Mouse (Mus musculus) kidney, adult 2 months (tissue): ENCODE results near the gene Susd3. TPM values are rescaled to one million over a fixed set of nuclear protein-coding genes. Genes with fewer than 3 reads are reported as not detected.

ENCODE experiments used
- DNase-seq: peaks from one replicate; pipeline ENCODE4 v3.0.0; 2021
- H3K27ac ChIP-seq: fragments of 200-500 bp; 2 replicates; pipeline ENCODE4 v1.5.1; 2012; ENCODE audit warnings: low read depth, low read length, control low read depth, inconsistent platforms; ENCODE audit not compliant: insufficient read depth
- H3K27me3 ChIP-seq: fragments of 200-500 bp; replicated peaks from 2 replicates; pipeline ENCODE4 v1.6.1; 2012; ENCODE audit warnings: mild to moderate bottlenecking, moderate library complexity, low read length, inconsistent platforms; ENCODE audit not compliant: control insufficient read depth, insufficient read depth
- H3K36me3 ChIP-seq: fragments of 200-500 bp; 2 replicates; pipeline ENCODE4 v1.6.1; 2012; ENCODE audit warnings: mild to moderate bottlenecking, moderate library complexity, low read length, inconsistent platforms; ENCODE audit not compliant: control insufficient read depth, insufficient read depth
- H3K4me1 ChIP-seq: fragments of 200-500 bp; 2 replicates; pipeline ENCODE4 v1.6.1; 2011; ENCODE audit warnings: low read length; ENCODE audit not compliant: control insufficient read depth, insufficient read depth
- H3K4me3 ChIP-seq: fragments of 200-500 bp; 2 replicates; pipeline ENCODE4 v1.5.1; 2011; ENCODE audit warnings: mild to moderate bottlenecking, low read depth, low read length, control low read depth; ENCODE audit not compliant: insufficient read depth
- CTCF ChIP-seq: fragments of 200-500 bp; conservative IDR thresholded peaks from 2 replicates; pipeline ENCODE4 v1.5.1; 2011; ENCODE audit warnings: low read depth, mild to moderate bottlenecking, control low read depth, low read length, moderate library complexity, mixed read lengths; ENCODE audit not compliant: insufficient read depth, insufficient read length
- POLR2A ChIP-seq: fragments of 200-500 bp; IDR thresholded peaks from one replicate; pipeline ENCODE4 v1.6.1; 2011; ENCODE audit warnings: low read depth, low read length, control low read depth
- WGBS: fragments of 180-500 bp; shearing (Covaris S2); methylation state at CpG from one replicate; pipeline ENCODE4 v1.1.7; 2018; 5-methylcytosine and 5-hydroxymethylcytosine counted together
- polyA plus RNA-seq: library from polyadenylated mRNA; depleted of rRNA; stranded (reverse); fragments of >200 nt; gene quantifications from 2 replicates; pipeline ENCODE4 v1.2.3, GENCODE M21; 2012

Susd3 gene
- polyA plus RNA-seq, 1 experiment, result 50.1 TPM

GRCm38 (mm10) chr13:49252113-49252512, 3.6 kb upstream of the Susd3 start:
- no peaks in the 10 kb centered on the region for H3K27me3 ChIP-seq
- peaks cover 14% of the 10 kb centered on the region; the same call in 1 of the 2 replicates for H3K4me1 ChIP-seq
- no peaks in the 10 kb centered on the region for H3K36me3 ChIP-seq
- H3K4me3 ChIP-seq, result no peak overlapping the region
- no peak for DNase-seq
- 68% methylated on average over 2 of the region's 2 CpGs for WGBS
- TF ChIP-seq POLR2A (no peak), CTCF (no peak)
- no peak overlapping the region for H3K27ac ChIP-seq

GRCm38 (mm10) chr13:49250716-49251517, 2.4 kb upstream of the Susd3 start:
- peaks cover 14% of the 10 kb centered on the region; the same call in 1 of the 2 replicates for H3K4me1 ChIP-seq
- H3K36me3 ChIP-seq, result no peaks in the 10 kb centered on the region
- no peak for DNase-seq
- H3K4me3 ChIP-seq, result no peak overlapping the region
- TF ChIP-seq CTCF (no peak), POLR2A (no peak)
- 58% methylated on average over 4 of the region's 4 CpGs for WGBS
- H3K27ac ChIP-seq, result no peak overlapping the region; the same call in 1 of the 2 replicates
- no peaks in the 10 kb centered on the region for H3K27me3 ChIP-seq

- no peak overlapping the region for H3K4me3 ChIP-seq
- no peaks in the 10 kb centered on the region for H3K36me3 ChIP-seq
- peaks cover 19% of the 10 kb centered on the region; the same call in 1 of the 2 replicates for H3K4me1 ChIP-seq
- TF ChIP-seq CTCF, result no peak
- 51% methylated on average over 2 of the region's 2 CpGs for WGBS
- H3K27me3 ChIP-seq, result no peaks in the 10 kb centered on the region
- DNase-seq, result peak; percentile 93
- peak overlapping the region; percentile 82 for H3K27ac ChIP-seq
These were observed 1.1 kb upstream of the Susd3 start for GRCm38 (mm10) chr13:49249634-49250033.

- Histone ChIP-seq H3K36me3 (no peaks in the 10 kb centered on the region), H3K4me1 (peaks cover 20% of the 10 kb centered on the region; the same call in 1 of the 2 replicates), H3K27me3 (no peaks in the 10 kb centered on the region), H3K27ac (no peak overlapping the region), H3K4me3 (no peak overlapping the region)
- 52% methylated on average over 3 of the region's 3 CpGs for WGBS
- TF ChIP-seq POLR2A, result no peak
- TF ChIP-seq CTCF, result no peak
- DNase-seq, result no peak
These were observed 417 bp upstream of the Susd3 start for GRCm38 (mm10) chr13:49248923-49249322.

GRCm38 (mm10) chr13:49247740-49248466, 603 bp downstream of the Susd3 start:
- DNase-seq, result peak; percentile 87
- Histone ChIP-seq H3K4me3 (peak overlapping the region; percentile 82), H3K27ac (peak overlapping the region; percentile 82), H3K36me3 (no peaks in the 10 kb centered on the region), H3K27me3 (no peaks in the 10 kb centered on the region), H3K4me1 (peaks cover 20% of the 10 kb centered on the region; the same call in 1 of the 2 replicates)
- WGBS, result 3% methylated on average over 58 of the region's 58 CpGs
- no peak for TF ChIP-seq CTCF
- TF ChIP-seq POLR2A, result peak; percentile 77

- Histone ChIP-seq H3K27me3 (no peaks in the 10 kb centered on the region), H3K27ac (peak overlapping the region; percentile 82), H3K36me3 (no peaks in the 10 kb centered on the region), H3K4me1 (peaks cover 20% of the 10 kb centered on the region; the same call in 1 of the 2 replicates), H3K4me3 (peak overlapping the region; percentile 82)
- no peak for TF ChIP-seq CTCF
- TF ChIP-seq POLR2A, result no peak
- WGBS, result 37% methylated on average over 12 of the region's 12 CpGs
- peak; percentile 62 for DNase-seq
These were observed 1.2 kb downstream of the Susd3 start for GRCm38 (mm10) chr13:49247232-49247739.

GRCm38 (mm10) chr13:49246626-49247025, 1.9 kb downstream of the Susd3 start:
- H3K4me3 ChIP-seq, result peak overlapping the region; percentile 82
- WGBS, result 73% methylated on average over 2 of the region's 2 CpGs
- H3K36me3 ChIP-seq, result no peaks in the 10 kb centered on the region
- TF ChIP-seq CTCF (no peak), POLR2A (no peak)
- peaks cover 23% of the 10 kb centered on the region; the same call in 1 of the 2 replicates for H3K4me1 ChIP-seq
- H3K27me3 ChIP-seq, result no peaks in the 10 kb centered on the region
- peak overlapping the region; percentile 82 for H3K27ac ChIP-seq
- DNase-seq, result peak; percentile 58
